In genomic region chr5:53373315-53373714, GRCm38 (mm10) we compare ENCODE assay signal across 23 mouse cellular contexts.
DNase-seq lines count a peak whose midpoint lies in the region; ATAC-seq and TF ChIP-seq lines count a peak whose summit lies in the region.
"Had no signal": no experiment of that assay in that cellular context is flagged by ENCODE, and none has a peak within 500 bp of the region (broad histone marks: within the 10 kb centered on the region; RNA-seq: fewer than 3 reads in every experiment).

No protein-coding gene starts in this region.

- H3K27ac ChIP-seq in limb, embryonic 12.5 days = no peak overlapping the region
- H3K27ac ChIP-seq in stomach, postnatal 0 days (replicated peaks) = no peak overlapping the region
- H3K27ac ChIP-seq: forebrain, embryonic 10.5 days; forebrain, embryonic 13.5 days; hindbrain, embryonic 14.5 days; hindbrain, postnatal 0 days had no signal

- H3K27me3 ChIP-seq in limb, embryonic 12.5 days = peaks cover 26% of the 10 kb centered on the region
- no peaks in the 10 kb centered on the region for H3K27me3 ChIP-seq in stomach, postnatal 0 days (ENCODE audit: control insufficient read depth, insufficient read depth, low read length)
- H3K27me3 ChIP-seq: forebrain, embryonic 13.5 days had no signal

- no peaks in the 10 kb centered on the region for H3K36me3 ChIP-seq in limb, embryonic 12.5 days
- H3K36me3 ChIP-seq in stomach, postnatal 0 days (ENCODE audit: control insufficient read depth, insufficient read depth, low read length) = no peaks in the 10 kb centered on the region
- H3K36me3 ChIP-seq: forebrain, embryonic 10.5 days had no signal

- TF ChIP-seq CTCF in stomach, postnatal 0 days (IDR thresholded peaks at IDR 0.05; ENCODE audit: low read depth) = no peak

- H3K9me3 ChIP-seq in limb, embryonic 12.5 days = no peaks in the 10 kb centered on the region; the same call in 1 of the 2 replicates
- no peaks in the 10 kb centered on the region for H3K9me3 ChIP-seq in stomach, postnatal 0 days (ENCODE audit: control insufficient read depth, low read length)
- H3K9me3 ChIP-seq: forebrain, embryonic 10.5 days; forebrain, embryonic 13.5 days had no signal

- H3K4me3 ChIP-seq in limb, embryonic 12.5 days (replicated peaks) = no peak overlapping the region
- H3K4me3 ChIP-seq in stomach, postnatal 0 days (ENCODE audit: low read depth, low read length) = no peak overlapping the region
- H3K4me3 ChIP-seq: forebrain, embryonic 10.5 days; forebrain, embryonic 13.5 days had no signal

- no peak for TF ChIP-seq EP300 in stomach, postnatal 0 days (optimal IDR thresholded peaks at IDR 0.05)

- peak; percentile 19 for DNase-seq in A20 (ENCODE audit: low read depth, low spot score)
- DNase-seq in forelimb bud, embryonic 11.5 days (ENCODE audit: low read depth, low spot score) = peak; percentile 53
- DNase-seq in natural killer cell, adult 2 months (ENCODE audit: low spot score in 2 of 2) = no peak
- no peak for DNase-seq in stomach, postnatal 0 days (ENCODE audit: low spot score)
- DNase-seq in cerebellum, adult 8-10 months = no peak
- DNase-seq: adrenal gland, adult 2 months; adrenal gland, postnatal 14 days; cerebellum, adult 11 months; cerebellum, adult 2 months; cerebellum, postnatal 10 days; cerebellum, postnatal 36 days; gastrocnemius, postnatal 25 days; heart, adult 11 months had no signal

- peak; percentile 29; the same call in 1 of the 2 replicates for ATAC-seq in limb, embryonic 12.5 days (ENCODE audit: insufficient number of reproducible peaks, insufficient read depth, low FRiP score, low TSS enrichment, low read depth)
- ATAC-seq in stomach, postnatal 0 days (ENCODE audit: low FRiP score, low TSS enrichment) = no peak
- ATAC-seq: CD4-positive, CD25-positive, alpha-beta regulatory T cell, adult 4 months; forebrain, embryonic 13.5 days; forebrain, embryonic 16.5 days; hindbrain, postnatal 0 days; inflammation-experienced regulatory T-cells, adult 6 months; intestine, embryonic 16.5 days had no signal

- H3K4me1 ChIP-seq in limb, embryonic 12.5 days (replicated peaks) = peaks cover 45% of the 10 kb centered on the region
- H3K4me1 ChIP-seq in stomach, postnatal 0 days (replicated peaks; ENCODE audit: control insufficient read depth, insufficient read depth) = no peaks in the 10 kb centered on the region; the same call in none of the 2 replicates
- H3K4me1 ChIP-seq: forebrain, embryonic 13.5 days had no signal

- H3K9ac ChIP-seq in limb, embryonic 12.5 days (replicated peaks) = no peak overlapping the region
- H3K9ac ChIP-seq in stomach, postnatal 0 days (ENCODE audit: low read length) = no peak overlapping the region
- H3K9ac ChIP-seq: forebrain, embryonic 13.5 days; hindbrain, embryonic 14.5 days had no signal

- 28% methylated on average over 2 of the region's 2 CpGs for WGBS in limb, embryonic 12.5 days
- 85% methylated on average over 2 of the region's 2 CpGs for WGBS in stomach, postnatal 0 days

- H3K4me2 ChIP-seq in limb, embryonic 12.5 days = no peak overlapping the region
- no peak overlapping the region for H3K4me2 ChIP-seq in stomach, postnatal 0 days (replicated peaks; ENCODE audit: low read depth)
- H3K4me2 ChIP-seq: forebrain, embryonic 13.5 days; heart, embryonic 11.5 days; hindbrain, embryonic 14.5 days had no signal

Comparison
In these comparisons a context has a peak if more than half of its experiments do, and no peak if none do; other contexts are left out.
1. DNase-seq: peak in A20 (single experiment) and forelimb bud, embryonic 11.5 days (single experiment); none in natural killer cell, adult 2 months (0 of 2), stomach, postnatal 0 days (single experiment) and cerebellum, adult 8-10 months (single experiment).